Mouse (Mus musculus) small intestine, adult 2 months (tissue): Measurements from ENCODE around the gene Dock1.

Experiments used
- CTCF ChIP-seq: fragments of 200-500 bp; IDR thresholded peaks from 2 replicates; pipeline ENCODE4 v1.5.1; 2012; ENCODE audit warnings: low read depth, mild to moderate bottlenecking, control low read depth, inconsistent platforms, low read length, moderate library complexity, mixed read lengths; ENCODE audit not compliant: insufficient replicate concordance, insufficient read length; ENCODE audit errors: extremely low read depth
- POLR2A ChIP-seq: fragments of 200-500 bp; IDR thresholded peaks from 2 replicates; pipeline ENCODE4 v1.6.1; 2012; ENCODE audit warnings: low read depth, mild to moderate bottlenecking, control low read depth, inconsistent platforms, low read length, moderate library complexity

DNA sequence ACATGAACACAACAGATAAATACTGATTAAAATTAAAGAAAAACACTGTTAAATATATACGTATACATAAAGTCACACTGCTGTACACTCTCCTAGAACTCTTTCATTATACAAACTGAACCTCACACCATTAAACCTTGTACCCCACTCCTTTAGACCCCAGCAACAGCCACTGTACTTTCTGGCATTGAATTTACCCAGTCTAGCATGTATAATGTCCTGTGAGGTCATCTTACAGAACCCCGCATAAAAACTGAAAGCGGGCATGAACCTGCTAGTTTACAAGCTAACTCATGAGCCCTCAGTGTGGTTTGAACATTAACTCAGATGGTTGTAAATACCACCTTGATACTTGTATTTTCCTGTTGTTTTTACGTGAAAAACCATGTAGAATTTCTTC, 489.2 kb downstream of the Dock1 start:
- TF ChIP-seq CTCF = no peak
- no peak for TF ChIP-seq POLR2A
